Mouse (Mus musculus): ENCODE results near the gene Zdhhc25.

GRCm38 (mm10) chr15:88602496-88602895 is 2.4 kb downstream of the Zdhhc25 start:
- TF ChIP-seq GATA1 (IDR thresholded peaks at IDR 0.05; ENCODE audit: low read length): no peak
- TF ChIP-seq TAL1 (IDR thresholded peaks at IDR 0.05; ENCODE audit: low read length): no peak

All from erythroblast, embryonic 14.5 days (primary cell).